Mouse (Mus musculus) forebrain, postnatal 0 days (tissue): ENCODE results near the gene Myo10. TPM values are rescaled to one million over a fixed set of nuclear protein-coding genes. Genes with fewer than 3 reads are reported as not detected.

ENCODE experiments used
- ATAC-seq: fragments of 200-750 bp; cut with Nextera tagmentation; 2 replicates; pipeline ENCODE4 v1.8.0; 2017; ENCODE audit warnings: mild to moderate bottlenecking, moderate library complexity
- DNase-seq: peaks from one replicate; pipeline ENCODE4 v3.0.0-alpha.2; 2015
- H3K27ac ChIP-seq: fragments of 300-500 bp; sonication (generic); 2 replicates; pipeline ENCODE4 v1.5.1; 2014; ENCODE audit warnings: low read depth, mild to moderate bottlenecking, antibody characterized with exemption, low read length, moderate library complexity, mixed read lengths
- H3K27me3 ChIP-seq: fragments of 300-500 bp; sonication (generic); 2 replicates; pipeline ENCODE4 v1.6.1; 2014; ENCODE audit warnings: mild to moderate bottlenecking, low read length, mixed read lengths; ENCODE audit not compliant: insufficient read depth
- H3K36me3 ChIP-seq: fragments of 300-500 bp; sonication (generic); 2 replicates; pipeline ENCODE4 v1.6.1; 2014; ENCODE audit warnings: mild to moderate bottlenecking, moderate library complexity; ENCODE audit not compliant: insufficient read depth
- H3K4me1 ChIP-seq: fragments of 300-500 bp; sonication (generic); 2 replicates; pipeline ENCODE4 v1.6.1; 2014; ENCODE audit warnings: antibody characterized with exemption; ENCODE audit not compliant: insufficient read depth
- H3K4me2 ChIP-seq: fragments of 300-500 bp; sonication (generic); 2 replicates; pipeline ENCODE4 v1.6.1; 2014; ENCODE audit warnings: low read depth, mild to moderate bottlenecking, moderate library complexity
- H3K4me3 ChIP-seq: fragments of 300-500 bp; sonication (generic); 2 replicates; pipeline ENCODE4 v1.5.1; 2014; ENCODE audit warnings: low read depth, low read length, mixed read lengths
- H3K9ac ChIP-seq: fragments of 300-500 bp; sonication (generic); 2 replicates; pipeline ENCODE4 v1.6.1; 2014; ENCODE audit warnings: mild to moderate bottlenecking
- H3K9me3 ChIP-seq: fragments of 300-500 bp; sonication (generic); 2 replicates; pipeline ENCODE4 v1.6.1; 2016; ENCODE audit warnings: low read length
- CTCF ChIP-seq: sonication (generic); IDR thresholded peaks from 2 replicates; pipeline ENCODE4 v1.5.1; 2016; ENCODE audit warnings: antibody characterized with exemption, control low read depth, low read depth
- WGBS: fragments of 180-500 bp; shearing (Covaris S2); extraction: QIAGEN DNeasy Blood & Tissue Kit; methylation state at CpG from one replicate; pipeline ENCODE4 v1.1.7; 2014; 5-methylcytosine and 5-hydroxymethylcytosine counted together
- polyA plus RNA-seq: library from polyadenylated mRNA; unstranded; fragments of >200 nt; fragmentation: Nextera tagmentation; extraction: Ambion mirVana; gene quantifications from 2 replicates; pipeline ENCODE4 v1.2.1, GENCODE M21; 2015
- total RNA-seq: library from RNA; depleted of rRNA; stranded (reverse); fragments of >200 nt; gene quantifications from 2 replicates; pipeline ENCODE4 v1.2.3, GENCODE M21; 2014

The Myo10 gene
- total and polyA plus RNA-seq, 2 experiments from 2014 or later, result 22.3 to 24.2 TPM

- Histone ChIP-seq H3K27ac (no peak overlapping the region), H3K27me3 (no peaks in the 10 kb centered on the region), H3K4me1 (no peaks in the 10 kb centered on the region), H3K36me3 (no peaks in the 10 kb centered on the region), H3K4me3 (no peak overlapping the region), H3K4me2 (no peak overlapping the region), H3K9me3 (no peaks in the 10 kb centered on the region), H3K9ac (no peak overlapping the region)
- ATAC-seq (no peak), DNase-seq (no peak)
- WGBS, result 73% methylated on average over 4 of the region's 4 CpGs
- no peak for TF ChIP-seq CTCF
Measured at GRCm38 (mm10) chr15:25591964-25592363, 30.4 kb upstream of the Myo10 start.

- DNase-seq (no peak), ATAC-seq (peak; percentile 27; the same call in 1 of the 2 replicates)
- no peaks in the 10 kb centered on the region for H3K9me3 ChIP-seq
- H3K4me3 ChIP-seq, result no peak overlapping the region
- no peak overlapping the region for H3K4me2 ChIP-seq
- H3K36me3 ChIP-seq, result no peaks in the 10 kb centered on the region
- H3K4me1 ChIP-seq, result no peaks in the 10 kb centered on the region
- WGBS, result 20% methylated on average over 7 of the region's 7 CpGs
- TF ChIP-seq CTCF, result no peak
- H3K9ac ChIP-seq, result no peak overlapping the region
- H3K27ac ChIP-seq, result no peak overlapping the region
- no peaks in the 10 kb centered on the region for H3K27me3 ChIP-seq
Measured at GRCm38 (mm10) chr15:25593469-25594150, 28.7 kb upstream of the Myo10 start.

GRCm38 (mm10) chr15:25598313-25598712, 24.0 kb upstream of the Myo10 start:
- no peaks in the 10 kb centered on the region for H3K27me3 ChIP-seq
- H3K4me1 ChIP-seq, result no peaks in the 10 kb centered on the region
- no peaks in the 10 kb centered on the region for H3K9me3 ChIP-seq
- no peak overlapping the region for H3K4me3 ChIP-seq
- H3K27ac ChIP-seq, result no peak overlapping the region
- H3K4me2 ChIP-seq, result no peak overlapping the region
- no peak for TF ChIP-seq CTCF
- H3K36me3 ChIP-seq, result no peaks in the 10 kb centered on the region
- H3K9ac ChIP-seq, result no peak overlapping the region
- DNase-seq (no peak), ATAC-seq (no peak)
- WGBS, result 95% methylated on average over 5 of the region's 5 CpGs

- H3K4me1 ChIP-seq, result no peaks in the 10 kb centered on the region
- TF ChIP-seq CTCF, result no peak
- H3K4me2 ChIP-seq, result no peak overlapping the region
- H3K36me3 ChIP-seq, result no peaks in the 10 kb centered on the region
- no peak overlapping the region for H3K9ac ChIP-seq
- WGBS, result 86% methylated on average over 8 of the region's 8 CpGs
- ATAC-seq, result no peak
- no peaks in the 10 kb centered on the region for H3K9me3 ChIP-seq
- H3K27ac ChIP-seq, result no peak overlapping the region
- no peaks in the 10 kb centered on the region for H3K27me3 ChIP-seq
- H3K4me3 ChIP-seq, result no peak overlapping the region
- no peak for DNase-seq
Measured at GRCm38 (mm10) chr15:25602306-25602705, 20.0 kb upstream of the Myo10 start.

GRCm38 (mm10) chr15:25603286-25603685, 19.0 kb upstream of the Myo10 start:
- no peak for TF ChIP-seq CTCF
- no peak overlapping the region for H3K27ac ChIP-seq
- no peak overlapping the region for H3K4me3 ChIP-seq
- no peak overlapping the region for H3K9ac ChIP-seq
- H3K4me1 ChIP-seq, result no peaks in the 10 kb centered on the region
- ATAC-seq (no peak), DNase-seq (no peak)
- no peaks in the 10 kb centered on the region for H3K9me3 ChIP-seq
- 61% methylated on average over 6 of the region's 6 CpGs for WGBS
- no peak overlapping the region for H3K4me2 ChIP-seq
- no peaks in the 10 kb centered on the region for H3K27me3 ChIP-seq
- H3K36me3 ChIP-seq, result no peaks in the 10 kb centered on the region

- H3K9me3 ChIP-seq, result no peaks in the 10 kb centered on the region
- H3K27me3 ChIP-seq, result no peaks in the 10 kb centered on the region
- H3K9ac ChIP-seq, result no peak overlapping the region
- no peak overlapping the region for H3K4me2 ChIP-seq
- no peak for ATAC-seq
- H3K4me1 ChIP-seq, result no peaks in the 10 kb centered on the region
- H3K27ac ChIP-seq, result no peak overlapping the region
- DNase-seq, result no peak
- WGBS, result 40% methylated on average over 1 of the region's 1 CpGs
- H3K4me3 ChIP-seq, result no peak overlapping the region
- H3K36me3 ChIP-seq, result no peaks in the 10 kb centered on the region
- 0 out of 2 replicates have a peak, but pooled peaks have one; percentile 4 for TF ChIP-seq CTCF
Measured at GRCm38 (mm10) chr15:25604231-25604630, 18.1 kb upstream of the Myo10 start.

GRCm38 (mm10) chr15:25605376-25605775, 16.9 kb upstream of the Myo10 start:
- no peak overlapping the region for H3K4me2 ChIP-seq
- no peak for TF ChIP-seq CTCF
- H3K27me3 ChIP-seq, result no peaks in the 10 kb centered on the region
- H3K9ac ChIP-seq, result no peak overlapping the region
- no peak overlapping the region for H3K27ac ChIP-seq
- H3K4me1 ChIP-seq, result no peaks in the 10 kb centered on the region
- 76% methylated on average over 4 of the region's 4 CpGs for WGBS
- no peaks in the 10 kb centered on the region for H3K36me3 ChIP-seq
- ATAC-seq, result no peak
- H3K9me3 ChIP-seq, result no peaks in the 10 kb centered on the region
- H3K4me3 ChIP-seq, result no peak overlapping the region
- DNase-seq, result no peak
